Mouse (Mus musculus) CH12.LX (cell line): ENCODE results near the gene Nek2. TPM values are rescaled to one million over a fixed set of nuclear protein-coding genes. Genes with fewer than 3 reads are reported as not detected.

Source experiments
- DNase-seq: peaks from one replicate; pipeline ENCODE4 v3.0.0-alpha.2; 2013; ENCODE audit errors: extremely low read depth
- H3K27ac ChIP-seq: 2 replicates; pipeline ENCODE4 v1.5.1; 2012; ENCODE audit warnings: low read depth, mild to moderate bottlenecking, control low read depth, moderate library complexity; ENCODE audit not compliant: insufficient read depth
- H3K27me3 ChIP-seq: replicated peaks from 2 replicates; pipeline ENCODE3; 2012; ENCODE audit warnings: inconsistent platforms
- H3K36me3 ChIP-seq, 2 experiments: replicated peaks in 1 of 2; 2 replicates each; pipeline versions ENCODE3 to v1.6.1; 2012; ENCODE audit warnings: inconsistent platforms in 1 of 2, low read length in 1 of 2, mild to moderate bottlenecking in 1 of 2, mixed read lengths in 1 of 2, moderate library complexity in 1 of 2; ENCODE audit not compliant: control insufficient read depth in 1 of 2, insufficient read depth in 1 of 2
- H3K4me1 ChIP-seq, 2 experiments: 2 replicates each; pipeline ENCODE4 v1.6.1; 2012; ENCODE audit warnings: inconsistent platforms in 1 of 2, moderate library complexity in 1 of 2; ENCODE audit not compliant: insufficient read depth in 2 of 2, control insufficient read depth in 1 of 2
- H3K4me2 ChIP-seq: 2 replicates; pipeline ENCODE4 v1.6.1; 2012; ENCODE audit warnings: low read depth, mild to moderate bottlenecking, control low read depth; ENCODE audit not compliant: poor library complexity, insufficient read depth, severe bottlenecking
- H3K4me3 ChIP-seq, 3 experiments: fragments of 150-350 bp in 1 of 3; sonication (generic) in 1 of 3; replicated peaks in 1 of 3; 2 replicates each; pipeline versions ENCODE3 to v1.5.1; 2011 to 2012; ENCODE audit warnings: low read depth in 2 of 3, low read length in 2 of 3, mild to moderate bottlenecking in 2 of 3, moderate library complexity in 2 of 3, control low read depth in 1 of 3, improper control_type of control experiment in 1 of 3, inconsistent platforms in 1 of 3, mixed read lengths in 1 of 3; ENCODE audit not compliant: poor library complexity in 1 of 3
- H3K79me2 ChIP-seq: replicated peaks from 2 replicates; pipeline ENCODE4 v1.6.1; 2012; ENCODE audit warnings: mild to moderate bottlenecking, moderate library complexity; ENCODE audit not compliant: control insufficient read depth, poor library complexity, insufficient read depth, severe bottlenecking; ENCODE audit errors: extremely low read depth
- H3K9ac ChIP-seq: 2 replicates; pipeline ENCODE4 v1.6.1; 2012; ENCODE audit warnings: low read depth, mild to moderate bottlenecking, control low read depth, moderate library complexity; ENCODE audit not compliant: insufficient read depth
- H3K9me3 ChIP-seq: replicated peaks from 2 replicates; pipeline ENCODE3; 2012; ENCODE audit warnings: low read length, inconsistent platforms, mixed read lengths
- BHLHE40 ChIP-seq: IDR thresholded peaks from 2 replicates; pipeline ENCODE4 v1.6.1; 2011; ENCODE audit warnings: mild to moderate bottlenecking, low read depth, low read length, improper control_type of control experiment
- E2F4 ChIP-seq: IDR thresholded peaks from 2 replicates; pipeline ENCODE4 v1.6.1; 2011; ENCODE audit warnings: low read depth, low read length, improper control_type of control experiment; ENCODE audit not compliant: insufficient replicate concordance
- ELF1 ChIP-seq: IDR thresholded peaks from 2 replicates; pipeline ENCODE4 v1.6.1; 2014; ENCODE audit warnings: low read depth, mild to moderate bottlenecking, inconsistent platforms, low read length, improper control_type of control experiment
- EP300 ChIP-seq: IDR thresholded peaks from 2 replicates; pipeline ENCODE4 v1.6.1; 2011; ENCODE audit warnings: low read length, improper control_type of control experiment
- GABPA ChIP-seq: IDR thresholded peaks from 2 replicates; pipeline ENCODE4 v1.6.1; 2012; ENCODE audit warnings: low read depth, low read length, improper control_type of control experiment, inconsistent platforms; ENCODE audit not compliant: insufficient replicate concordance
- HCFC1 ChIP-seq: IDR thresholded peaks from 2 replicates; pipeline ENCODE4 v1.6.1; 2012; ENCODE audit warnings: low read depth, mild to moderate bottlenecking, inconsistent platforms, low read length, improper control_type of control experiment
- IRF4 ChIP-seq: IDR thresholded peaks from 2 replicates; pipeline ENCODE4 v1.6.1; 2014; ENCODE audit warnings: low read depth, mild to moderate bottlenecking, inconsistent platforms, low read length, improper control_type of control experiment
- JUN ChIP-seq: IDR thresholded peaks from 2 replicates; pipeline ENCODE4 v1.6.1; 2011; ENCODE audit warnings: low read depth, mild to moderate bottlenecking, low read length, improper control_type of control experiment, moderate library complexity; ENCODE audit not compliant: insufficient read depth
- KAT2A ChIP-seq: IDR thresholded peaks from 2 replicates; pipeline ENCODE4 v1.6.1; 2012; ENCODE audit warnings: low read length, improper control_type of control experiment, inconsistent platforms; ENCODE audit not compliant: insufficient replicate concordance
- MAZ ChIP-seq: IDR thresholded peaks from 2 replicates; pipeline ENCODE4 v1.6.1; 2012; ENCODE audit warnings: low read depth, mild to moderate bottlenecking, inconsistent platforms, low read length, improper control_type of control experiment, moderate library complexity
- NELFE ChIP-seq: IDR thresholded peaks from 2 replicates; pipeline ENCODE4 v1.6.1; 2011; ENCODE audit warnings: low read depth, low read length, improper control_type of control experiment
- NRF1 ChIP-seq: IDR thresholded peaks from 2 replicates; pipeline ENCODE4 v1.6.1; 2014; ENCODE audit warnings: low read depth, mild to moderate bottlenecking, inconsistent platforms, low read length, improper control_type of control experiment, moderate library complexity
- POLR2AphosphoS2 ChIP-seq: IDR thresholded peaks from 2 replicates; pipeline ENCODE4 v1.6.1; 2011; ENCODE audit warnings: low read depth, low read length, improper control_type of control experiment
- RAD21 ChIP-seq: IDR thresholded peaks from 2 replicates; pipeline ENCODE4 v1.6.1; 2011; ENCODE audit warnings: low read depth, mild to moderate bottlenecking, low read length, improper control_type of control experiment, moderate library complexity
- RCOR1 ChIP-seq: conservative IDR thresholded peaks from 2 replicates; pipeline ENCODE4 v1.6.1; 2012; ENCODE audit warnings: low read depth, mild to moderate bottlenecking, inconsistent platforms, low read length, improper control_type of control experiment
- SIN3A ChIP-seq: IDR thresholded peaks from 2 replicates; pipeline ENCODE4 v1.6.1; 2012; ENCODE audit warnings: low read length, improper control_type of control experiment, inconsistent platforms
- SMC3 ChIP-seq: IDR thresholded peaks from 2 replicates; pipeline ENCODE4 v1.6.1; 2011; ENCODE audit warnings: low read depth, low read length, improper control_type of control experiment
- TBP ChIP-seq: conservative IDR thresholded peaks from 2 replicates; pipeline ENCODE4 v1.6.1; 2011; ENCODE audit warnings: low read depth, low read length, improper control_type of control experiment
- UBTF ChIP-seq: IDR thresholded peaks from 2 replicates; pipeline ENCODE4 v1.6.1; 2012; ENCODE audit warnings: low read depth, mild to moderate bottlenecking, inconsistent platforms, low read length, improper control_type of control experiment, moderate library complexity
- USF2 ChIP-seq: conservative IDR thresholded peaks from 2 replicates; pipeline ENCODE4 v1.6.1; 2011; ENCODE audit warnings: low read depth, low read length, improper control_type of control experiment
- ZC3H11A ChIP-seq: IDR thresholded peaks from 2 replicates; pipeline ENCODE4 v1.6.1; 2012; ENCODE audit warnings: low read depth, mild to moderate bottlenecking, inconsistent platforms, low read length, improper control_type of control experiment
- ZMIZ1 ChIP-seq: IDR thresholded peaks from 2 replicates; pipeline ENCODE4 v1.6.1; 2012; ENCODE audit warnings: low read depth, mild to moderate bottlenecking, inconsistent platforms, low read length, improper control_type of control experiment
- dilution Hi-C: fragments of 300-500 bp; cut with MboI; formaldehyde crosslinking; loops from 2 replicates; pipeline ENCODE4 v1.14.3; 2020; ENCODE audit warnings: low sequenced_read_pairs; ENCODE audit not compliant: extremely low pct_unique_long_range_greater_than_20kb, extremely low pct_ligation_motif_present
- in situ Hi-C: fragments of 300-500 bp; cut with MboI; formaldehyde crosslinking; loops from 3 replicates; pipeline ENCODE4 v1.14.3; 2019; ENCODE audit warnings: low sequenced_read_pairs, low pct_ligation_motif_present, low pct_unique_long_range_greater_than_20kb, mixed read lengths
- polyA plus RNA-seq: library from polyadenylated mRNA; unstranded; fragments of >175 nt; gene quantifications from 2 replicates; pipeline ENCODE4 v1.2.1, GENCODE M21; 2012; ENCODE audit warnings: low read depth; ENCODE audit not compliant: insufficient read length
- total RNA-seq, 2 experiments: library from RNA; depleted of rRNA; stranded (reverse); fragments of 300-350 nt in 1 of 2; fragments of >200 nt in 1 of 2; gene quantifications; 2 replicates each; pipeline ENCODE4 v1.2.3; 2012 to 2014

The Nek2 gene
- total and polyA plus RNA-seq, 3 experiments = 41.3 to 68.8 (median 51.2) TPM

DNA sequence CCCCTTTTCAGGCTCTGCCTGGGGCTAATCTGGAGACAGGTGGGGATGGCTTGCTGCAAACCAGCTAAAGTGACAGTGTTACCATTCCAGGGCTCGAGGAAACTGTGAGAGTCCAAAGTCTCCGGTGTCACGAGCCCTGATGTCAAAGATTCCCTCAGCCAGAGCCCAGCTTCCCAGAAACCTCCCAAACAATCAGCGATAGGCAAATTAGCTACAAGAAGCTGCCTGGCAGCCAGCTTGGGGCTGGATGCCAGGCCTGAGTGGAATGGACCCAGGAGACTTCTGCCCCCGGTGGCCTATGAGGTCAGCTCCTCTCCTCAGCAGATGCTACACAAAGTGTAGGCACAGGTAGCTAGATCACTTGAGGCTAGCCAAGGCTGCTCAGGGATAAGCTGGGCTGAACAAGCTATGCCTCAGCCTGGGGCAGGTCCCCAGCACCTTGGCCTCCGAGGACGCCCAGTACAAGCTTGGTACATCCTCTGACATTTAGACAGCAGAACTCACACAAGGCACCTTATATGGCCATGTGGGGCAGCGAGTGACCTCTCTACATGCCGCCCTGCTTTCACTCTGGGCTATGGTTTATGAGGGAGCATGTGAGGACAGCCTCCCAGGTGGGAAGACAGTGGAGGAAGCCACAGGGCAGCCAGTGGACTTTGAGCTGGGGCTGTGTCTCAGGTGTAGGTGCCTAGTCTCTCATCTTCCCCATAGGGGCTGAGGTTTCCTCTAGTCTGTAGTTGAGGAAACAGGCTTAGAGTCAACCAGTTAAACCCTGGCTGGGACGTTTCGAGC is 19.7 kb downstream of the Nek2 start:
- Histone ChIP-seq H3K9ac (no peak overlapping the region), H3K27me3 (no peaks in the 10 kb centered on the region), H3K79me2 (no peaks in the 10 kb centered on the region), H3K27ac (no peak overlapping the region), H3K4me2 (no peak overlapping the region)
- DNase-seq = no peak
- dilution Hi-C loops = no loop called here
- TF ChIP-seq ZMIZ1 (no peak), MAZ (no peak), UBTF (no peak), EP300 (no peak), SIN3A (no peak), BHLHE40 (no peak), HCFC1 (no peak), NELFE (no peak), KAT2A (no peak), E2F4 (no peak), IRF4 (no peak), ZC3H11A (no peak), TBP (no peak), GABPA (no peak), ELF1 (no peak), JUN (no peak), POLR2AphosphoS2 (no peak), NRF1 (no peak)
- TF ChIP-seq, all 38 proteins: peak for 0
- Histone ChIP-seq H3K36me3 (no peaks in the 10 kb centered on the region), H3K4me3 (no peak overlapping the region), H3K4me1 (no peaks in the 10 kb centered on the region), H3K9me3 (no peaks in the 10 kb centered on the region)
- in situ Hi-C loops = no loop called here

- Histone ChIP-seq H3K4me3 (no peak overlapping the region), H3K9me3 (no peaks in the 10 kb centered on the region), H3K36me3 (no peaks in the 10 kb centered on the region), H3K9ac (no peak overlapping the region), H3K4me2 (no peak overlapping the region), H3K4me1 (no peaks in the 10 kb centered on the region), H3K79me2 (no peaks in the 10 kb centered on the region), H3K27me3 (no peaks in the 10 kb centered on the region), H3K27ac (no peak overlapping the region)
- in situ Hi-C loops (no loop called here), dilution Hi-C loops (no loop called here)
- TF ChIP-seq USF2 (no peak), EP300 (no peak), ZMIZ1 (no peak), RCOR1 (no peak), RAD21 (no peak), SMC3 (no peak), NELFE (no peak), UBTF (no peak)
- no peak for DNase-seq
Measured at GRCm38 (mm10) chr1:191842247-191842646, 21.0 kb downstream of the Nek2 start.
